Mouse (Mus musculus): ENCODE measurements at regions not wholly inside any gene's neighbourhood (a gene's known extent, or its start where the extent isn't known, plus 50 kb on each side); places are given as distances from the start of the nearest gene placed in this dataset.

GRCm38 (mm10) chr14:9475169-9475568, 809.1 kb upstream of the 4930452B06Rik start:
- no peak for TF ChIP-seq POLR2A (IDR thresholded peaks at IDR 0.05; ENCODE audit: insufficient read depth, low read length)
- TF ChIP-seq CTCF (IDR thresholded peaks at IDR 0.05; ENCODE audit: low read depth, low read length), result no peak
